Mouse (Mus musculus) regulatory T cell (primary cell): ENCODE results near the gene Cand1.

Experiments used
- in situ Hi-C: fragments of 300-600 bp; cut with MboI, MseI; formaldehyde crosslinking; loops from one replicate; pipeline ENCODE4 v1.15.1; 2025; ENCODE audit warnings: high pct_unique_total_duplicates

Cand1 gene

GRCm38 (mm10) chr10:119212443-119212842 lies 27.4 kb downstream of the Cand1 start:
- in situ Hi-C loops = loop anchor here (25.0 kb wide), 1 partner anchor 1450 kb away; no protein-coding TSS in a partner anchor

- in situ Hi-C loops = loop anchor here (25.0 kb wide), 1 partner anchor 1449 kb away; no protein-coding TSS in a partner anchor
These were observed 28.6 kb downstream of the Cand1 start for GRCm38 (mm10) chr10:119211251-119211650.

- in situ Hi-C loops = loop anchor here (25.0 kb wide), 1 partner anchor 1444 kb away; no protein-coding TSS in a partner anchor
These were observed 33.4 kb downstream of the Cand1 start for GRCm38 (mm10) chr10:119206309-119206932.

DNA sequence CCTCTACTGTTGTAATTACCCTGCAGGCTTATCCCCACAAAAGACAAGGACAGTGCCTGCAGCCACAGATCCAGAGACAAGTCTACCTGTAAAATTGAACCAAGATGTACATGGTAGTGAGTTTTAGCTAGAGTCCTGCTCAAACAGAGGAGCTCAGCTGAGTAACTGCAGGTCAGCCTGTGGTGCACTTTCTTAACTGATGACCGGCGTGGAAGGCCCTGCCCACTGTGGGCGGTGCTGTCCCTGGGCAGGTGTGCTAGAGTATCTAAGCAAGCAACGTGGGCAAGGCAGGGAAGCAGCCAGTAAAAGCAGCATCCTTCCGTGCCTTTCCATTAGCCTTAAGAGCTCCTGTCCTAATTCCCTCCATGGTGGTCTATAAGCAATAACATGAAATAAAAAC lies 34.6 kb downstream of the Cand1 start:
- in situ Hi-C loops = loop anchor here (25.0 kb wide), 1 partner anchor 1443 kb away; no protein-coding TSS in a partner anchor

- in situ Hi-C loops = loop anchor here (25.0 kb wide), 1 partner anchor 1442 kb away; no protein-coding TSS in a partner anchor
These were observed 35.4 kb downstream of the Cand1 start for GRCm38 (mm10) chr10:119204334-119204946.

DNA sequence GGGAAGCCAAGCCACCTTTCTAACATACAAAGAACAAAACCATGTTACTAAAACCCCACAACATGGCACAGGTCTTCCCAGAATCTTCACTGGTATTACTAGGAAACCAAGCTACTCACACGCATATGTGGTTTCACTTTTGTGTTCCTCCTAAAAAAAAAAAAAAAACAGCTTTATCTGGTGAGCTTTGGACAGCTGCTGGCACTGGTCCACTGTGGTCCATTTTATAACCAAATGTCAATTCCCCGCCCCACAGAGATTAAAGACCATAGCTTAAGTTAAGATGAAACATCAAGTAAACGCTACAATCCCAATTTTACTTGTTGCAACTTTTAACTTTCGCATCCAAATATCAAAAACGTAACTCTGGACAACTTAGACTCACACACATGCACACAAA lies 40.0 kb downstream of the Cand1 start:
- in situ Hi-C loops = loop anchor here (25.0 kb wide), 1 partner anchor 1438 kb away; no protein-coding TSS in a partner anchor

GRCm38 (mm10) chr10:119198186-119198880 lies 41.5 kb downstream of the Cand1 start:
- in situ Hi-C loops = no loop called here

DNA sequence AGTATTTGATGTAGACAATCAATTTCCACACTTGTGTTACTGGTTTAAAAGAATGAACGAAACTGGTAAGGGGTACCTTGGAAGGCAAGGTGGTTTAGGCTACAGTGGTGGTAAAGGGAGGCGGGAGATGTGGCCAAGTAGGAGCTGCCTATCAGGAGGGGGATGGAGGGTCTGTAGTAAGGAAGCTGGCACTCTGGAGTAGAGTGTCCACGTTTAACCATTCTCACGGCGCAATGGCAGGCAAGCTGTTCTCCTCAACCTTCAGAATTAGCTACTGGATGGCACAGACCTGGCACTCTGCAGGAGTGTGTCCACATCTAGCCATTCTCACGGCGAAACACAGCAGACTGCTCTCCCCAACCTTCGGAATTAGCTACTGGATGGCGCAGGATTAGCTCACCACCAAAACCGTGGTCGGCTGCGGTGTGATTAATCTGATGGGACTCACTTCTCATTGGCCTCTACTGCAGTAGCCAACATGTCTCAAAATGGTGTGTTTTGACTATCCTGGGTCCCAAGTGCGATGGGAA lies 42.2 kb downstream of the Cand1 start:
- in situ Hi-C loops = no loop called here

DNA sequence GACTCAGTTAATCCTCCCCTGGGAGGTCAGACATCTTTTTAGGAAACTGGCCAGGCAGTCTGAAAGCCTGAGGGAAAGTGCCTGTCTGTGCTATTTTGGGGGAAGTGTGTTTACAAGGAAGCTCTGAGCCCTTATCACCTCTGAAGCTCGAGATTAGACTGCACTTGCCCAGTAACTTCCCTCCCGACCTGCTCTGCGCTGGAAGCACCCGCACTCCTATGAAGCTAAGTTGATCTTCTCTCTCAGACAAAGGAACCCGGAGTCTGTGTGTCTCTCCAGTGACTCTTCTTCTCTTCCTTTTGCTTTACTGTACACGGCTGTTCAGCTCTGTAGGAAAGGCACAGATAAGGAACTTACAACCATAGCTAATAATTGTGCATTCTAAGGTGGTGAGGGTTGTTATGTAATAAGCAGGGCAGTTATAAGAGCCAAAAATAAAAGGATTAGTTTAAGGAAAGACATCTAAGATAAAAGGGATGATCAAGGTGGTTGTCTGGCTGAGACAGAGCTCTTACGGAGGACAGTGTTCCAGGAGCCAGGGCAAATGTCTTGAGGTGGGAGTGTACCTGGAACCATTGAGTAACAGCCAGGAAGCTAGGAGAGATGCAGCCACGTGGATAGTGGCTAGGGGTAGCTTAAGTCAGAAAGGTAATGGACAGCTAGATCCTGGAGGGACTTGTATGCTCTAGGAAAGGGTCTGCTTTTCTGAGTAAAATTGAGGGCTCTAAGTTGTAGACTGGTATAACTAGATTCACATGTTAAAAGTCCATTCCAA lies 47.1 kb downstream of the Cand1 start:
- in situ Hi-C loops = no loop called here

- in situ Hi-C loops = no loop called here
These were observed 52.1 kb downstream of the Cand1 start for GRCm38 (mm10) chr10:119187720-119188119.

DNA sequence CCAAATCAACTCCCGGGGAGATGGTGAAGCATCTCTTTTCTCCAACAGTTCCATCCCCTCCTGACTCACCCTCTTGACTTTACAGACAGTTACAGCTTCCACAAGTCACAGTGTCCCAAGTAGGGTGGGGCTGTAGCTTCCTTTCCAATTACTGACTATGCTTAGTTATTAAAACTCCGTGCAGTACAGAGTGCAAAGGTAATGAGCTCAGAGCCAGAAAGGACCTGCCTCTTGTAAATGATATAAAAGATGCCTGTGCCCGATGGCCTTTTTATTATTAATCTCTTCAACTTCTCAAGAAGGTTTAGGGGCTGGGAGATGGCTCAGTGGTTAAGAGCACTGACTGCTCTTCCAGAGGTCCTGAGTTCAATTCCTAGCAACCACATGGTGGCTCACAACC lies 70.2 kb downstream of the Cand1 start:
- in situ Hi-C loops = no loop called here

DNA sequence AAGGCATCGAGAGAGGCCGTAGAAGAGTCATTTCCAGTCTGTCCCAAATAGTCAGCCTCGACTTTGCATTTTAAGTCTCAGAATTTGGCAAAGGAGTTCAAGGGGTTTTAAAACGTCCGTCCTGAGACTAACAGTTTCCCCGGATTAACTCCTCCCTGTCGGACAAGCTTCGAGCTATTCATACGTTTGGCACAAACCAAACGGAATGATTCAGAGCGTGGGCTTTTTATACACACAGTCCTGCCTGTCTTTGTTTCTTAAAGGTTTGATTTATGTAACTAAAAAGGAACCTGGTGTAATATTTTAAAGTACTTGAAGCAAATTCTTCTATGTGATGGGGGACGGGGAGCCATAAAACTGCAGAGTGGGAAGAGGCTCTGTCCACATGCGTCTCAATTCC lies 70.6 kb downstream of the Cand1 start:
- in situ Hi-C loops = no loop called here

GRCm38 (mm10) chr10:119168791-119169190 lies 71.1 kb downstream of the Cand1 start:
- in situ Hi-C loops = no loop called here

DNA sequence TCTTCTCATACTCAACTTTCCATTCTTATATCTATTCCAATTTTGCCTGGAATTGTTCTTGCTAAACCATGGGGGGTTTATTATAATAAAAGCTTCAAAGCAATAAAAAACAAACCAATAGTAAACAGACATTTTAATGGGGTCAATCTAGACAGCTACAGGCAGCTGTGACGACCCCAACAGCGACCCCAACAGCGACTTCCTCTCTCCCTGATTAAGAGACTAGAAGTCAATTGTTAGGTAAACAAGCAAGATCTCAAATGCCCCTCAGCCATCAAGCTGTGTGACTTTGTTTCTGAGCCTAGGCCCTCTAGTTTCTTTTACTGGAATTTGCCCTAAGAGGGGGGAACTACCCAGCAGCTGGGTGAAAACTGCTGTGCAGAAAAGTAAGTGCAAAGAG lies 72.0 kb downstream of the Cand1 start:
- in situ Hi-C loops = no loop called here

DNA sequence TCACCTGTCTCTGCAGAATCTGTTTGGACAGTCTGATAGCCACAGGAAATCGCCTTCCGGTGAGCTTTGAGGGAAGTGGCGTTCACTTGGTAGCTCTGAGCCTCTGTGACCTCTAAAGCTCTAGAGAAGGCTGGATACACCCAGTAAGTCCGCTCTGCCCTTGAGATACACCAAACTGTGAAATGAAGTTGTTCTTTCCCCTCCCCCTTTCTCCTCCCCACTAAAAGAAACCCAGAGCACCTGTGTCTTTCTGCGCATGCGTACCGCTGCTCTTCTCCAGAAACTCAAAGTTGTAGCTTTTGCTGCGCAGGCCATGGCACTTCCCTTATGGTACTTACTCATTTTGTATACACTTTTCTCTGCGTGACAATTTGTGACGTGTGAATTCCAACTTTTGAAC lies 74.8 kb downstream of the Cand1 start:
- in situ Hi-C loops = no loop called here

DNA sequence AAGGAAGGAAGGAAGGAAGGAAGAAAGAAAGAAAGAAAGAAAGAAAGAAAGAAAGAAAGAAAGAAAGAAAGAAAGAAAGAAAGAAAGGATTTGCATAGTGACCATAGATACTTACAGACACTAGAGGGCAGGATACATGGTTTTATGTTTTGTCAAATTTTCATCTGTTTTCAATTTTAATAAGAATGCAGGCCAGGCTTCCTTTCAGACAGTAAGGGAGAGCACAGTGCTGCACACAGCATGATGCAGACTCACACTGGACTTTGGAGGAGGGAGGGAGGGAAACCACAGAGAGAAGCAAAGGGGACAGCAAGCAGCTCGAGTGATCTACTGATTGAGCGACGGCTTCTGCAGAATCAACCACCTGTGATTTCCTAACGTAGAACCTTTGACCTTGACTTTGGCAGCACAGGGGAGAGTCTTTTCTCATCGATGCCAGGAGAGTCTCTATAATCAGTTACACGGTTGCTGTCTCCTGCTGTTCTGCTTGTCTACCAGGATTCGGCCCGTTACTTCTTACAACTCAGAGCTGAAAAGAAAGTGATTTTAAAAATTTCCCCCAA lies 78.0 kb downstream of the Cand1 start:
- in situ Hi-C loops = no loop called here

GRCm38 (mm10) chr10:119160161-119160560 lies 79.7 kb downstream of the Cand1 start:
- in situ Hi-C loops = no loop called here

GRCm38 (mm10) chr10:119149261-119149660 lies 90.6 kb downstream of the Cand1 start:
- in situ Hi-C loops = loop anchor here (25.0 kb wide), 1 partner anchor 513 kb away; no protein-coding TSS in a partner anchor
